19 mouse cellular contexts compared by ENCODE assay signal in the genomic region with DNA sequence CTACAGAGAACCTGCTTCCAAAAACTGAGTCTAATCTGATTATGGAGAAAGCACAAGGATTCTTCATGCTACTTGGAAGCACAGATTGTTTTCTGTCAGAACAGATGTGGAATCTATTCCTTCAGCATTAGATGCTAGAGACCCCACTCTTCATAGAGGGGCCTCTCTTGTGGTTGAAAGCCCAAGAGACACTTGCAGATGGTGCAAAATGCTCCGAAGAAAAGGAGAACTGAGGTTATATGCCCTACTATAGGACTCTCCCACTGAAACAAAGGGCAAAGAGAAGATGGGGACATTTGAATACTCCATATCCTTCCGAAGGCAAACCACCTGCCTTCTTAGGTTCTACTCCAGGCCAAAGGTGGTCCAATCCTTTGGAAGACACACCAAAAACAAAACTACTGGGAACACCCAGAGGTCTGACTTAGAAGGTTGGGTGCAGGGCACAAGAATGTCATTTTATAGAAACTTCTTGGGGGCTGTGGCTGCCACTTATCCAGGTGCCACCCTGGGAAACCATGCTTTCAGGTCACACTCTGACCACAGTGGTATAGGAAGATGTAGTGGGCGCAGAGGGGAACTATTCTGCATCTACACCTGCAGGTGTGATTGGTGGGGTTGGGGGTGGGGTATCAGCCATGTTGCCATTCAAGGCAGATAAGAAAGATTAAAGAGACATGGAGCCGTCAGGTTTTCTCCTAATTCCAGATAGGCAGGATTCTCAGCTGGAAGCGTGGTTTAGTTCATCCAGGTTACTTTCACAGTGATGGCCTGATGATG. TPM values are rescaled to one million over a fixed set of nuclear protein-coding genes. Genes with fewer than 3 reads are reported as not detected.
DNase-seq lines count a peak whose midpoint lies in the region; ATAC-seq lines count a peak whose summit lies in the region.
"Had no signal": no experiment of that assay in that cellular context is flagged by ENCODE, and none has a peak within 500 bp of the region (broad histone marks: within the 10 kb centered on the region; RNA-seq: fewer than 3 reads in every experiment).

No protein-coding gene starts in this region.

- intact Hi-C loops in heart, postnatal 36 days (cut with DNase I), result no loop called here

- DNase-seq in heart, adult 11 months, result peak; percentile 65
- no peak for DNase-seq in heart, postnatal 36 days
- DNase-seq in thymus, postnatal 25 days, result peak; percentile 59
- DNase-seq in yolk sac, embryonic 10.5 days (ENCODE audit: low spot score), result no peak
- DNase-seq in kidney, postnatal 25 days, result no peak
- no peak for DNase-seq in kidney, postnatal 36 days
- DNase-seq: adrenal gland, postnatal 14 days; cerebellum, adult 11-12 months; cerebellum, postnatal 25 days; gastrocnemius, postnatal 10 days; kidney, adult 18-20 months; retina, postnatal 1 day; right cerebral cortex, postnatal 4 days had no signal

- peak; percentile 74 for ATAC-seq in granulocyte monocyte progenitor cell, adult 5-6 weeks (replicated peaks; ENCODE audit: poor library complexity, severe bottlenecking)
- ATAC-seq in megakaryocyte-erythroid progenitor cell, adult 5-6 weeks (replicated peaks; ENCODE audit: low FRiP score, low TSS enrichment, poor library complexity, severe bottlenecking), result 0 out of 2 replicates have a peak, but pooled peaks have one; percentile 32
- ATAC-seq: activated CD4-positive, CD25-positive, alpha-beta regulatory T cell, adult 4 months; CD4-positive, CD25-positive, alpha-beta regulatory T cell, adult 4 months; lung, postnatal 0 days; midbrain, embryonic 16.5 days had no signal

RNA-seq across cellular contexts. Expression of gene Cd47, which starts 47.1 kb away (rescaled TPM):
- total RNA-seq in heart, postnatal 36 days (2021), result 10 to 100 TPM; 82.9 to 83.0 TPM
- 334 and 345 TPM in 2 replicates for total RNA-seq in granulocyte monocyte progenitor cell, adult 5-6 weeks (2014; fragmentation: Nextera tagmentation)
- total RNA-seq in granulocyte monocyte progenitor cell, adult 5-6 weeks (2017), result 258 and 269 TPM in 2 replicates
- 237 and 252 TPM in 2 replicates for total RNA-seq in megakaryocyte-erythroid progenitor cell, adult 5-6 weeks (2014; fragmentation: Nextera tagmentation)
- total RNA-seq in megakaryocyte-erythroid progenitor cell, adult 5-6 weeks (2017), result 166 and 180 TPM in 2 replicates

Comparison
In these comparisons a context has a peak if more than half of its experiments do, and no peak if none do; other contexts are left out.
1. DNase-seq: peak in heart, adult 11 months (single experiment) and thymus, postnatal 25 days (single experiment); none in heart, postnatal 36 days (0 of 2), yolk sac, embryonic 10.5 days (single experiment), kidney, postnatal 25 days (0 of 2) and kidney, postnatal 36 days (0 of 2).